Mouse (Mus musculus) mouse embryonic stem cell (cell line): ENCODE results near the gene Slc20a1.

Source experiments
- in situ Hi-C, 2 experiments: fragments of 300-500 bp; cut with MboI; formaldehyde crosslinking; loops; 1 replicate in 1 of 2; 3 replicates in 1 of 2; pipeline ENCODE4 v1.14.3; 2019 to 2020; ENCODE audit warnings: low sequenced_read_pairs in 2 of 2, low pct_unique_long_range_greater_than_20kb in 1 of 2, mixed read lengths in 1 of 2; ENCODE audit not compliant: unreplicated experiment in 1 of 2

The Slc20a1 gene

GRCm38 (mm10) chr2:129217612-129218185 is 19.1 kb downstream of the Slc20a1 start:
- in situ Hi-C loops: no loop called here

DNA sequence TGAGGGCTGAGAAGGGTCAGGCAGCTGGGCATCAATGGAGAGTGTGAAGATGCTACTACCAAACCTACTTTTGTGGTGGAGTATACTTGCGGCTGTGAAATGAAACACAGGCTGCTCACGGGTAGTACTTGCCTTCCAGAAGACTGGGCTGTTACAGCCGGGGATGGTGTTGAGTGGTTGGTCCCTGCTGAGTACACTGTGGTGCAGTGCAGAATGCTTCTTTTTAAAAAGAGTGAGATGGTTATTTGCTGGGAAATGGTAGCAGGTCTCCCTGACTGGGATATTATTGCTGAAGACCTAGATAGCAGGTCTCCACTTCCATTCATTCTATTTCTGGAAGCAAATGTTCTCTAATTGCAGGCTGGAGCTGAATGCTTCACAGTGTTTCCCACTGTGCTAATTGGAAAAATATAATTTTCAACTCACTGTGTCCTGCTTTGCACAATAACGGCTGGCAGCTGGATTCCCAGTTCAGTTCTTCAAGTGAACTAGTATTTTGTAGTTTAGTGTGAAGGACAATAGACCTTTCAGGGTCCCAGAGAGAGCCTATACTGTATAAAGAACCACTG is 20.1 kb downstream of the Slc20a1 start:
- in situ Hi-C loops: no loop called here

GRCm38 (mm10) chr2:129221097-129221632 is 22.6 kb downstream of the Slc20a1 start:
- in situ Hi-C loops: no loop called here

DNA sequence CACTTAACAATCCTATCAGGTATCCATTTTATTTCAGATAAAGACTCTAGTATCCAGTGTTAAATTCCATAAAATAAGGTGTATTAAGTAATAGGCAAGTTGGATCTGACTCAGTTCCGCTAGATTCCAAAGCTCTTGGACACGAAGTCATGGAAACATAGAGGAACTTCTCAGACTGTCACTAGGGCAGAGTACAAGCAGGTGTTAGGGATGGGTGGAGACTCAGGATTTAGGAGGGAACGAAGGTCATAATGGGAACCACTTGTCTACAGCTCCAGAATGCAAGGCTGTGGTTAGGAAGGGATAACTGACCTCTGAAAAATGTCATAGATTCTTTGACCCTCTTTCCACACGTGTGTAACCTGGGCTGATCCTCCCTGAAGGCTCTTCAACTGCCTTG is 25.6 kb downstream of the Slc20a1 start:
- in situ Hi-C loops: no loop called here

DNA sequence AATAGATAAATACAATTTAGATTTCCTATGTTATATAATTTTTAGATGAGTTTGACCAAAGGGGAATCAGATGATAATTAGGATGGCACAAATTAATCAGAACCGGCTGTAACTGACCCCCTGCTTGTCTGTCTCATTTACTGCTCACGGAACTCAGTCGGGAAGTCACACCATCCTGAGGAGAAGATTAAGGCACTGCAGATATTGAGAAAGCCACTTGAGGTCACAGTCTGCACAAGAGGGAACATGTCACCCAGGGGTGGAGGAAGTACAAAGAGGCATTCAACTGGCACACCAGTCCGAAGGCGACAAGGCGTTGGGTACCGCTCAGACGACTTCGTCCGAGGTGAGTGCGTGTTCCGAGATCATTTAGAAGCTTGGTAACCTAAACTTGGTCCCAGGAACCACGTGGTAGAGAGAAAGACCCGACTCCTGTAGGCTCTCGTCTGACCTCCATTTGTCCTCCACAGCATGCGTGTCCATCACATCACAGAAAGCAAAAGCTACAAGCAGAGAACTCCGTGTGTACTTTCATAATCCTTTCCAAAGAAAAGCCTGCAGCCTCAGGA is 26.8 kb downstream of the Slc20a1 start:
- in situ Hi-C loops: no loop called here

- in situ Hi-C loops: no loop called here
These were observed 27.8 kb downstream of the Slc20a1 start for GRCm38 (mm10) chr2:129226296-129226851.

- in situ Hi-C loops: no loop called here
These were observed 28.5 kb downstream of the Slc20a1 start for GRCm38 (mm10) chr2:129227011-129227529.

DNA sequence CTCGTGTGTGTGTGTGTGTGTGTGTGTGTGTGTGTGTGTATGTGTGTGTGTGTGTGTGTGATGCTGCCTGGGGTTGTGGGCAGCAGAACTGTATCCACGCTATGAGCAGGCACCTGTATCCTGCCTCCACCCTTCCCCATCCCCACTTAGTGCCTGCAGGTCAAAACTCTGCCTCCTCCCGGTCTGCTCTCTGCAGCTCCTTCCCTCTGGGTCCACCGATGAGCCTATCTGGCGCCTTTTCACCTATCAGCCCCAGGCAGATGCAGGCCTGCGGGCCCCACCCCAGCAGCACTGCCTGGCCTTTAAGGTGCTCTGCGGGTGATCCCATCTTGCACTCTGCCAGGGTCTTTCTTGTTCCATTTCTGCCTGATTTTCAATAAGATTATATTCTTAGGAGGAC is 29.1 kb downstream of the Slc20a1 start:
- in situ Hi-C loops: no loop called here

GRCm38 (mm10) chr2:129228571-129228970 is 30.0 kb downstream of the Slc20a1 start:
- in situ Hi-C loops: no loop called here

DNA sequence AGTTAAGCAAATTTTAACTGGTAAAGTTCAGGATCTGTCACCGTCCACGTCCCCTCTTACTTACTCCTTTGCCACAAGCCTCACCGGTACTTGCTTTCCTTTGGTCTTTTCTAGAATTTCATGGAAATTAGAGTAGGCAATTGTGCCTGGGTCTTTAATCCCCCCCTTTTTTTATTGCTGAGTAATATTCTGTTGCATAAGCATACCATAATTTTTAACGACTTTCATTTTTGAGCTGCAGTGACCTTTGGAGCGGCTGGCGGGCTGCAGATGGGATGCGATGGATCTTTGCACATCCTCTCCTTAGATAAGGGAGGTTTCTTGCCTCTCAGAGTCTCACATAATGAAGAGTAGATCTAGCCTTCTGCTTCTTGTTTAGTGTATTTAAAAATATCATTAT is 30.8 kb downstream of the Slc20a1 start:
- in situ Hi-C loops: no loop called here

DNA sequence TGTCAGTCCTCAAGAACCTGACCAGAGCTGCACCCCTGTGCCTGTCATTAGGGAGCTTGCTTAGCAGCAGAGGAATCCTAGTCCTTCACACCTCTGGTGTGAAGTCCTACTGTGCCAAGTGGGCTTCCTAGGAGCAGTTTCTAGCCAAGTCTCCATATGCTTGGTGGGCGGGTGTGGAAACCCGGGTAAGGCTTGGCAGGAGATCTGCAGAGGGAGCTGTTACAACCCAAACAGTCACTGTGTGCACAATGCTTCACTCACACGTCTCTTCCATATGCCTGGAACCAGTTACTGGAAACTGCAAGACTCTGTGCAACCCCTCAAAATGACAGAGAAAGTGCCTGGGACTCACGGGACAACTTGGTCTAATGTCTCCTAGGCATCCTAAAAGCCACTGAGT is 33.5 kb downstream of the Slc20a1 start:
- in situ Hi-C loops: no loop called here

DNA sequence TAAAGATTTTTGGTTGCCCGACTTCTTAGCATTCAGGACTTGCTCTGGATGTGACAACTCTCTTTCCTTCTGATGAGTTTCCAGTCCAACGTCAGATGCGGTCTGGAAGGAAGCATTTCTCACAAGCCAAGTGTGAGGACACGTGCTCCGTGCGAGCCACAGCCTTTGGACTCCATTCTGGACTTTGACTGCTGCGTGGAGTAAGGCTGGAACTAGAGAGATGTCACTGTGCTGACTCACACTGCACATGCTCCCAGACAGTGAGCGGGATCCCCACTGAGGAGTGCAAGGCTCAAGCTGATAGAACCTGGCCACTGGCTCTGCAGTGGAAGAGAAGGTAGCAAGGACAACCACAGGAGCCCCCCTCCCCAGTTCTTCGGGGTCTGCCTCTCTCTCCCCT is 33.9 kb downstream of the Slc20a1 start:
- in situ Hi-C loops: no loop called here

DNA sequence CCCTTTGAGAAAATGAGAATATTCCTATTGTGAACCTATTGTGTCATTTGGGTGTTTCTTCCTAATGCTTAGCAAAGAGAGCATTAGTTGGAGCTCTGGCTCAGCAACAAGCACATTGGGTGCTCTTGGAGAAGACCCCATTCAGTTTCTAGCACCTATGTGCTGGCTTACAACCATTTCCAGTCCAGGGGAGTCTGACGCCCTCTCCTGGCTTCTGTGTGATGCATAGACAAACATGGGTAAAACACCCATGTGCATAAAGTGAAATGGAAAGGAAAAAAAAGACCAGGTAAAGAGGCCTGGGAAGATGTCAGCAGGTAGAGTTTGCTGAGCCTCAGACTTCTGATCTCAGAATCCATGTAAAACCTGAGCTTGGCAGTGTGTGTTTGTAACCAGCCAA is 34.7 kb downstream of the Slc20a1 start:
- in situ Hi-C loops: no loop called here

DNA sequence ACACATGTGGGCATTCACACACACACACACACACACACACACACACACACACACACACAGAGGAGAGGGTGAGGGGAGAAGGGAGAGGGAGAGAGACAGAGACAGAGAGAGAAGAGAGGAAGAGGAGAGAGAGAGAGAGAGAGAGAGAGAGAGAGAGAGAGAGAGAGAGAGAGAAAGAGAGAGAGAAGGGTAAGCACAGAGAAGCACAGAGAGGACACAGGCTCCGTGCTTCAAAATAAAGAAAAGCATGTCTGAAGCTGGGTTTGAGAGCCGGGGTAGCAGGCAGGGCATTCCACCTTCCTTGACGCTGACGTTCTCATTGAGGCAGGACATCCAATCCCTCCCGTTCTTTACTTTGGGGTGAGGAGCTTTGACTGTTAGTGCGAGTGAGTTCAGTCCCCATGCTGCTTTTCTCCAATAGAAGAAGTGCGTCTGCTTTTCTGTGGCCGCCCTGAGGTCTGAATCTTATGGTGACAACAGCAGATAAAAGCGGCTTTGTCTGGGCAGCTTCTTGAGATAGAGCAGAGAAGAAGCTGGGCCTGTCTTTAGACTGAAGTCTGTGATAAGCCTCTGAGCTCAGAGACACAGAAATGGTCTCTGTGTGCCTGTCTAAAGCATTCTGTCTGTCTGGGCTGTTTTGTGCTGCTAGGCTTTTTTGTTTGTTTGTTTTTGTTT is 35.4 kb downstream of the Slc20a1 start:
- in situ Hi-C loops: no loop called here

- in situ Hi-C loops: no loop called here
These were observed 36.2 kb downstream of the Slc20a1 start for GRCm38 (mm10) chr2:129234731-129235130.

DNA sequence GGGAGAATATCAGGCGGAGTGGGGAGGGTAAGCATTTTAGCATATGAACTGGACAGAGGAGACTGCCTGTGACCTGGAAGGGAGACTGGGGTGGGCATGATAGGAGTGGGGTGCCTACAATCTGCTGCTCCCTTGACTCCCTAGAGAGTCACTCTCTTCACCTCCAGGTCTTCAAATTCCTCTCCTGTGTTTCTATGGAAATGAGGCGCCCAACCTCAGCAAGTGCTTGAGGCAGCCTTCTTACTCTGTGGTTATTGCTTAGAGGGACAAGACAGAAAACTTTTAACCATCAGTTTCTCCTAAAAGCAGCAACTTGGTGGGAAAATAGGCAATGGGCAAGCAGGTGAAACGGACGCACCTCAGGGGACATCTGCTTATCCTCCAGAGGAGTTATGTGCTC is 38.0 kb downstream of the Slc20a1 start:
- in situ Hi-C loops: no loop called here

GRCm38 (mm10) chr2:129240726-129241432 is 42.3 kb downstream of the Slc20a1 start:
- in situ Hi-C loops: no loop called here
